Mouse (Mus musculus): ENCODE results near the gene Ccdc126. TPM values are rescaled to one million over a fixed set of nuclear protein-coding genes. Genes with fewer than 3 reads are reported as not detected.

Gene Ccdc126
- total RNA-seq, 2 experiments from 2014 or later, result 2.4 to 5.0 TPM

DNA sequence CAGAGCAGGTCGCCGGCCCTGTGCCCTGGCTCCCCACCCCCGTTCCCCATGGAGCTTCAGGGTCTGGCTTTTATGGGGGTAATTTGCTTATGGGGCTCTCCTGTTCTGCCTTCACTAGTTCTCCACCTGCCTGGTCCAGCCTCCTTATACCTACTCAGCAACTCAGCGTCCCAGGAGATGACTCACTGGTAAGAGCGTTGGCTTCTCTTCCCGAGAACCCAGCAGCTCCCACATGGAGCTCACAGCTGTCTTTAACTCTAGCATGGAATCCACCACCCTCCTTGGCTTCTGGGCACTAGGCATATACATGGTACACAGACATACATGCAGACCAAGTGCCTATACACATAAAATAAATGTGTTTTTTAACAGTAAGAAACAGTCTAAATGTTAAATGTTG lies 20.1 kb downstream of the Ccdc126 start:
- 0 out of 2 replicates have a peak, but pooled peaks have one; percentile 25 for ATAC-seq (replicated peaks; ENCODE audit: low FRiP score, poor library complexity, severe bottlenecking)

DNA sequence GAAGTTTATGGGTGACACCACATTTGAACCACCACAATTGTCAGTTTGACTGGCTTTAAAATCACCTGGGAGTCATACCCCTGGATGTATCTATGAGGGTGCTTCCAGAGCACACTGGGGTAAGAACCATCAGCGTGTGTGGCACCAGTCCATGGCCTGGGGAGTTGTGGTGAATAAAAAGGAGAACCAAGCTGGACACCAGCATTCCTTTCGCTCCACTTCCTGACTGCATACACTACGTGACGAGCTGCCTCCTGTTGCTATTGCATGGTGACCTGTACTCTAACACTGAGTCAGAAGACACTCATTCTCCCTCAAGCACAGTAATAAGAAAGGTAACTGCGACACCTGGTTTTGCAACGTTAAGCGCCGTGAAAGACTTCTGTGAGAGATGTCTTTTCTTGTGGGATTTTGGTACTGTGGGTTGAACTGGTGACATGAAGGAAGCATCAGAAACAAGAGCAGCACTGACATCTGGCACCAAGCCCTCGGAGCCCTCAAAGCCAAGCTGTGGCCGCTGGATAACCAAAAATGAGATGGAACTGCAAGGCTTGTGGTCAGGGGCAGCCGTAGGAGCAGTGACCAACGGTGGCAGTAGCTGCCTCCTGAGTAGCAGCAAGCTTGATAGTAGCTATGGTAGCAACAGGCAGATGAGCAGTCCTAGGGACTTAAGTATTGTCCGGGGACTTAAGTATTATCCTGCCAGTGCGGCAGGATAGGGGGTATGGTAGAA lies 24.8 kb downstream of the Ccdc126 start:
- ATAC-seq (replicated peaks; ENCODE audit: low FRiP score, poor library complexity, severe bottlenecking), result no peak

DNA sequence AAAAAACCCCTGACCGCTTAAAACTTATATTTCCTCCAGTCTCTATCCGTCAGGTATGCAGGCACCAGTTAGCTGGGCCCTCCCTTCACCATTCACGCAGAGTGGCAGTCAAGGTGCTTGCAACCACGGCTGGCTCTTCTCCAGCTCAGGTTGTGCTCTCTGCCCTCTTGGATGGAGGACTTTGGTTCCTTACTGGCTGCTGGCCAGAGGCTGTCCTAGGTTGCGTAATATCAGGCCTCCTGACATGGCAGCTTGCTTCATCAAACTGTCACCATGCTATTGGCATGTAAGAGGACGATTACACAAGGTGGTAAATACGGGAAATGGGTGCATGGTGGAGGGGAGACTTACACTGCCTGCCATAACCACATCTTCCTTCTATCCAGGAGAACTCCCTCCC lies 30.8 kb downstream of the Ccdc126 start:
- ATAC-seq (replicated peaks; ENCODE audit: low FRiP score, poor library complexity, severe bottlenecking), result no peak

DNA sequence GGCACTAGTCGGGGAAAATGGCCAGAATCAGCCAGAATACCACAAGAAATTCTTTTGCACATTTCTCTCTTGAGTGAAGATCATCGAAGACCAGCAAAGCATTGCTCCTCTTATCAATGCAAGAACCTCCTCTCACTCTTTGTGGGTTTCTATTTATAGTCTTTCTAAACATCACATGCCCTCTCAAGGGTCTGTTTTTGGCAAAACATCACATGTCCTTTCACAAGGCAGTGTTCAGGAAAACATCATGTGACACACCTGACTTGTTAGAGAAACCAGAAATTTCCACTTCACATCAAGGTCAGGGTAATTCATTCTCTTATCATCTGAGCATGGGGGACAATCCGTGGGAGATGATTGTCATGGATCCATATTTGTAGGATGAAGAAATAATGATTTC lies 35.5 kb downstream of the Ccdc126 start:
- no peak for ATAC-seq (replicated peaks; ENCODE audit: low FRiP score, poor library complexity, severe bottlenecking)

DNA sequence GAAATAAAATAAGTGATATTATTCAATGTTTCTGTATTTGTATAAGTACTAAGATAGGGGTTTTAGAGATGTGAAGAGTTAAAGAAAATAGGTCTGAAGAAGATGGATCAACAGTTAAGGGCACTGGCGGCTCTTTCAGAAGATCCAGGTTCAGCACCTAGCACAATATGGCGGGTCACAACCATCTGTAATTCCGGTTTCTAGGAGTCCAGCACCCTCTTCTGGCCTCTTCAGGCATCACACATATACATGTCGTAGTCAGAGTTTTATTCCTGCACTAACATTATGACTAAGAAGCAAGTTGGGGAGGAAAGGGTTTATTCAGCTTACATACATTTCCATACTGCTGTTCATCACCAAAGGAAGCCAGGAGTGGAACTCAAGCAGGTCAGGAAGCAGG lies 36.1 kb downstream of the Ccdc126 start:
- no peak for ATAC-seq (replicated peaks; ENCODE audit: low FRiP score, poor library complexity, severe bottlenecking)

DNA sequence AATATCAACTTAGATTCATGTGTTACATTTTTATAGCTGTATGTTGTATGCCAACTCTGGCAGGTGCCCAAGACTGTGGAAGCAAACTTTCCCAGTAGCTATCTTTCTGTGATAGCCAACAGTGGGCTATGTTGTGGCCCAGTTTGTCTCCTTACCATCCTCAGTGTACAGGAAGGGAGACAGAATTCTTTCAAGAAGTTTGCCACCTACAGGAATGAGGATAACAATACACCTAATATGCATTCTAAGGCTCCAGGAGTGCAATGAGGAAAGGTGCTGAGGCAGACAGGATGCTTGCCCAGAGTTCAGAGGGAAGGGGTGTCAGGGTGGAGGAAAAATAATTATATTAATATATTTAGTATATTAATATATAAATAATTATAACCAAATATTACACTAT lies 41.3 kb downstream of the Ccdc126 start:
- no peak for ATAC-seq (replicated peaks; ENCODE audit: low FRiP score, poor library complexity, severe bottlenecking)

DNA sequence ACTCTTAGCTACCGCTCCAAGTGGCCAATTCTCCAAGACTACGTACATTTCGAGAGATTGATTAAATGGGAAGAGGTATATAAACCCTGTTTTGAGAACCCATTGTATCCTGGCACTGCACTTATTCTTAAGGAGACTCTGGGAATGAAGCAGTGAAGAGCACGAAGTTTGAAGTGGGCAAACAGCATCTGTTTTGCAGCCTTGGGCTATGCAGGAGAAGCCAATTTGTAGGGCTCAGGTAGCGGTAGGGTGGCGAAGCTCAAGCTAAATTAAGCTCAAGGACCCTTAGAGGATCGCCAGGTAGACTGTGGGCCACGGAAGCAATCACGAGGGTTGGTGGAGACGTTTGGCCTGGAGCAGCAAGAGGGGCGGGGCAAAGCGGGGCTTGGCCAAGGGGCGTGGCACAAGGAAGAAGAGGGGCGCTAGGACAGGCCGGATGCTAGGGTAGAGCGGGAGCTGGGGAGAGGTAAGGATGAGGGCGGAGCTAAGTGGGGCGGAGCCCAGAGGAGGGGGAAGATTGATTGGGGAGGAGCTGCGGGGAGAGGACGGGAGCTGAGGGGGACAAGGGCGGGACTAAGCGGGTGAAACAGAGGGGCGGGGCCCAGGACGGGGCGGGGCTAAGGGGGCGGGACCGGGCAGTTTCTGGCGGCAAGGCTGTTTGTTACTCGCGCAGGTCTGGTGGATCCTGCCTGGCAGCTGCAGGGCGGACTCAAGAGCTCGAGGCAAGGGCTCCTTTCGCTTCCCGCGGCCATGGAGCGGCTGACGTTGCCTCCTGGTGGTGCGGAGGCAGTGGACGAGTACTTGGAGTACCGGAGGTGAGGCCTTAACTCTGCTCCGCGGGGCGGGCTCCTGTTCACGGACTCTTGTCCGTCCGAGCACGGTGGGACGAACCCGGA lies 48.3 kb downstream of the Ccdc126 start, which contains the start of gene Fam221a:
TSS of gene Fam221a (plus strand) at position 581 of the 896 bp plus-strand sequence.
- peak; percentile 87 for ATAC-seq (replicated peaks; ENCODE audit: low FRiP score, poor library complexity, severe bottlenecking)

DNA sequence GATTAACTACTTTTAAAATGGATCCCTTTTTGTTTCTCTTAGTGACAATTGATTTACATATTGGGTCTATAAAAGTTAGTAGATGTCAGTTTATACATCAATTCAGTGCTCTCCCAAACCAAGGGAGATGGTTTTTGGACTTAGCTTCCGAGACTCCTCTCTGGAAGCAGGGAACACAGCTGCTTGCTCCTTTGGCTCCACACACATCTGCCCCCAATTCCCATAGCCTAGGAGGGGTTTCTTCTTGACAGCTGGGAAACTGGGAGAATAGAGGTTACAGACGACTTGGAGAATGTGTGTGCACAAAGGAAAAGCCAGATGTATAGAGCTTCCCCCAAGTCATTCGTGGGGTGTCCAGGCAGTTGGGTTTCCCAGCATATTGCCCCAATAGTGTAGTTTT lies 49.1 kb downstream of the Ccdc126 start:
- no peak for ATAC-seq (replicated peaks; ENCODE audit: low FRiP score, poor library complexity, severe bottlenecking)

DNA sequence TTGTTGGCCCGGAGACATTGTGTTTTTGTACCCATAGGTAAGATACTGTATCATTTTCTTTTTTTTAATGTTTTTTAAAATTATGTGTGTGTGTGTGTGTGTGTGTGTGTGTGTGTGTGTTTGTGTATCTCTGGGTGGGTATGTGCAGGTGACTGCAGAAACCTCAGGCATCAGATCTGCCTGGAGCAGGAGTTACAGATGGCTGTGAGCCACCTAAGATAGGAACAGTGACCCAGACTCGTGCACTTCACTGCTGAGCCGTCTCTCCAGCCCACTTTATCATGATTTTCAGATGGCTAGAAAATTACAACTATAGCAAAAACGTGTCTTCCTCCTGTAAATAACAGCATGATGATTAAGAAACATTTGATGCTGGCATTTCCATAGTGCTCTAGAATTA lies 53.6 kb downstream of the Ccdc126 start:
- ATAC-seq (replicated peaks; ENCODE audit: low FRiP score, poor library complexity, severe bottlenecking), result no peak

DNA sequence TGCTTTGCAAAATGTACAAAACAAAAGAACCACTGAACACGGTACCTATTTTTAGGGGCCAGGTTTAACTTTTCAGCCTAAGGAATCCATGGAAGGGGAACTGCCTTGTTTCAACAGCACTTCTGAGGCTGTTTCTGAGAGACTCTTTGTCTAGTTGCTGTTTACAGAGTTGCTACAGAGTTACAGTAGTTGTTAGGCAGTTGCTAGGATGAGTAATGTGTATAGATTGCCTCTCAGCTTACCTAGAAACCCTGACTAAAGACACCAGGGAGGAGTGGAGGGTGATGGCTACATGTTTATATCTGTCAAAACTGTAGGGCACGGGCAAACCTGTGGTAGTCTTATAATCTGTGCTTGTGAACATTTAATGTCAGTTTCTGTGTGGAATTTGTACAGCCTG lies 54.9 kb downstream of the Ccdc126 start:
- no peak for ATAC-seq (replicated peaks; ENCODE audit: low FRiP score, poor library complexity, severe bottlenecking)

DNA sequence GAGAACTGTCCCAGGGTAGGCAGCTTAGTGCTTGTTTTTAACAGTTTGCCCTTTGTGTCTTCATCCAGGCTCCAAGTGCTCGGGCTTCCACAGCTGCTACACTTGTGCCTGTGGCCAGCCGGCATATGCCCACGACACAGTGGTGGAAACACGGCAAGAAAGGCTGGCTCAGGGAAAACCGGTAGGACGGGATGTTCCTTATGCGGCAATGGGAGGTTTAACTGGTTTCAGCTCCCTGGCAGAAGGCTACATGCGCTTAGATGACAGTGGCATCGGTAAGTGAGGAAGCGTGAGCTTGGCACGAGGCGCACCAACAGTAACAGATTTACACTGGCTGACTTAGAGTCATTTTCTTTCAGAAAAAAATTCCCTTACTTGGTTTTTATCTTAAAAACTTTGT lies 59.3 kb downstream of the Ccdc126 start:
- ATAC-seq (replicated peaks; ENCODE audit: low FRiP score, poor library complexity, severe bottlenecking), result no peak

Other genes starting within 250 kb of the Ccdc126 start
- 4.2 and 21.6 TPM in 2 replicates for gene Malsu1, start 245.5 kb upstream of the Ccdc126 start, total RNA-seq (2015; ENCODE audit: low replicate concordance)
- 0.45 and 6.3 TPM in 2 replicates for gene Malsu1, start 245.5 kb upstream of the Ccdc126 start, total RNA-seq (2017; ENCODE audit: low replicate concordance)
- gene Igf2bp3, start 104.3 kb upstream of the Ccdc126 start, total RNA-seq (2015; ENCODE audit: low replicate concordance), result not detected in 2 replicates
- not detected in 2 replicates for gene Igf2bp3, start 104.3 kb upstream of the Ccdc126 start, total RNA-seq (2017; ENCODE audit: low replicate concordance)
- gene Tra2a, start 55.2 kb upstream of the Ccdc126 start, total RNA-seq (2015; ENCODE audit: low replicate concordance), result 176 and 196 TPM in 2 replicates
- gene Tra2a, start 55.2 kb upstream of the Ccdc126 start, total RNA-seq (2017; ENCODE audit: low replicate concordance), result 116 and 133 TPM in 2 replicates
- gene Fam221a, start 48.5 kb downstream of the Ccdc126 start, total RNA-seq (2015; ENCODE audit: low replicate concordance), result 4.6 TPM in 1 of 2 replicates, not detected in the other
- gene Fam221a, start 48.5 kb downstream of the Ccdc126 start, total RNA-seq (2017; ENCODE audit: low replicate concordance), result not detected in 2 replicates
- not detected in 2 replicates for gene Stk31, start 76.3 kb downstream of the Ccdc126 start, total RNA-seq (2015; ENCODE audit: low replicate concordance)
- gene Stk31, start 76.3 kb downstream of the Ccdc126 start, total RNA-seq (2017; ENCODE audit: low replicate concordance), result not detected in 2 replicates

Data from erythroid progenitor cell, adult 5-6 weeks (primary cell).